Mouse (Mus musculus) heart, postnatal 0 days (tissue): ENCODE measurements around the gene Scn2a.

Experiments
- CTCF ChIP-seq: IDR thresholded peaks from 2 replicates; pipeline ENCODE4 v1.5.1; 2016; ENCODE audit warnings: antibody characterized with exemption, control low read depth, low read depth
- EP300 ChIP-seq: IDR thresholded peaks from 2 replicates; pipeline ENCODE4 v1.6.1; 2016; ENCODE audit warnings: antibody characterized with exemption, low read depth

DNA sequence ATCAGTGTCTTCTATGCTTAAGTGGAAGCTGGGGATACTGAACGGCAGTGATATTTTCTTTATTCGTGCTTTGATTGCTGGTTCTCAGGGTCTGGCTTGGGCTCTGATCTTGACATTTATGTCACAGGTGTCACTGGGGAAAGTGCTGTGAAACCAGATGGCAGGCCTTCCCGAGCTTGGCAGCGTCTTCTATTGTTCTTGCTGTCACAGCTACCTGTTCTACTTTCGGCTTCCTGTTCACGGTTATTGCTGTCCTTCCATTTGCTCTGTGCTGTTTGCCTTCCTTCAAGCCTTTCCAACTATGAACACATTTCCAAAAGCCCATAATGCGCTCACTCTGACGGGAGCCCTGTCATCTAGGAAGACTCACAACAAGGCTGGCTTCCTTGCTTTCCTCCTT is 37.9 kb downstream of the Scn2a start:
- TF ChIP-seq CTCF = no peak
- TF ChIP-seq EP300 = no peak
